Mouse (Mus musculus) hindbrain, embryonic 15.5 days (tissue): ENCODE results near the gene Gxylt2. TPM values are rescaled to one million over a fixed set of nuclear protein-coding genes. Genes with fewer than 3 reads are reported as not detected.
A peak's percentile ranks its signal among the peaks of the same experiment; 100 is the strongest.

Source experiments
- ATAC-seq: fragments of 200-750 bp; cut with Nextera tagmentation; 2 replicates; pipeline ENCODE4 v1.8.0; 2017; ENCODE audit warnings: low read depth, moderate number of reproducible peaks, moderate TSS enrichment; ENCODE audit not compliant: low FRiP score
- H3K27ac ChIP-seq: fragments of 300-500 bp; sonication (generic); replicated peaks from 2 replicates; pipeline ENCODE4 v1.5.1; 2015; ENCODE audit warnings: mild to moderate bottlenecking, inconsistent platforms
- H3K27me3 ChIP-seq: fragments of 300-500 bp; sonication (generic); 2 replicates; pipeline ENCODE4 v1.6.1; 2015; ENCODE audit warnings: control low read depth, inconsistent platforms
- H3K36me3 ChIP-seq: fragments of 300-500 bp; sonication (generic); 2 replicates; pipeline ENCODE4 v1.6.1; 2015; ENCODE audit warnings: control low read depth, inconsistent platforms
- H3K4me1 ChIP-seq: fragments of 300-500 bp; sonication (generic); replicated peaks from 2 replicates; pipeline ENCODE4 v1.6.1; 2015; ENCODE audit warnings: control low read depth, inconsistent platforms
- H3K4me2 ChIP-seq: fragments of 300-500 bp; sonication (generic); 2 replicates; pipeline ENCODE4 v1.6.1; 2015; ENCODE audit warnings: moderate library complexity, mild to moderate bottlenecking, inconsistent platforms
- H3K4me3 ChIP-seq: fragments of 300-500 bp; sonication (generic); 2 replicates; pipeline ENCODE4 v1.5.1; 2015; ENCODE audit warnings: mild to moderate bottlenecking, inconsistent platforms
- H3K9ac ChIP-seq: fragments of 300-500 bp; sonication (generic); 2 replicates; pipeline ENCODE4 v1.6.1; 2015; ENCODE audit warnings: inconsistent platforms
- H3K9me3 ChIP-seq: fragments of 300-500 bp; sonication (generic); 2 replicates; pipeline ENCODE4 v1.6.1; 2016; ENCODE audit warnings: control low read depth, inconsistent platforms
- WGBS: fragments of 180-500 bp; shearing (Covaris S2); methylation state at CpG from one replicate; pipeline ENCODE4 v1.1.7; 2015; 5-methylcytosine and 5-hydroxymethylcytosine counted together
- polyA plus RNA-seq: library from polyadenylated mRNA; unstranded; fragments of >200 nt; fragmentation: Nextera tagmentation; extraction: Ambion mirVana; gene quantifications from 2 replicates; pipeline ENCODE4 v1.2.1, GENCODE M21; 2015

Gene Gxylt2
- polyA plus RNA-seq, 1 experiment from 2014 or later = 2.1 TPM

GRCm38 (mm10) chr6:100716817-100717216, 12.3 kb downstream of the Gxylt2 start:
- no peak overlapping the region for H3K4me2 ChIP-seq
- 83% methylated on average over 8 of the region's 8 CpGs for WGBS

DNA sequence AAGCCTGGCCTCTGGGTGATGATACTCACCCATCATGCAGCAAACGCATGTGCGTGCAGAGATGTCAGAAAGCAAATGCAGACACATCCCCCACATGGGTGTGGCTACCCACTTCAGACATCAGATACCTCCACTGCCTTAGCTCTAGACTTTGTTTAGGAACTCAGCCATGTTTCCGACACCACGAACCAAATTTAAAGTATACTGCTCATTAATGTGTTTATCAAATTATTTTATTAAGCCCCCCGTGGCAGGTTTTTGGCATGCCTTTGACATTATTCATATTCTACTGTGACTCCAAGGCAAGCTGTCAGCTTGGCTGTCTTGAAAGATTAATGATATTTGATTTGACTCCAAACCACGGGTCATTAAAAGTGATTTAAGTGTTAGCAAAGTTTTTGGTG, 15.6 kb downstream of the Gxylt2 start:
- Histone ChIP-seq H3K9me3 (no peaks in the 10 kb centered on the region), H3K4me2 (no peak overlapping the region), H3K4me1 (peaks cover 4% of the 10 kb centered on the region), H3K9ac (no peak overlapping the region), H3K27me3 (no peaks in the 10 kb centered on the region; the same call in 1 of the 2 replicates), H3K4me3 (no peak overlapping the region), H3K27ac (no peak overlapping the region), H3K36me3 (no peaks in the 10 kb centered on the region)
- ATAC-seq = no peak
- WGBS = 76% methylated on average over 6 of the region's 6 CpGs

More at GRCm38 (mm10) chr6:100716817-100717216, 12.3 kb downstream of the Gxylt2 start:
- H3K27me3 ChIP-seq = no peaks in the 10 kb centered on the region; the same call in 1 of the 2 replicates
- no peak overlapping the region for H3K27ac ChIP-seq
- H3K9ac ChIP-seq = no peak overlapping the region
- no peak overlapping the region for H3K4me3 ChIP-seq
- H3K36me3 ChIP-seq = no peaks in the 10 kb centered on the region
- no peaks in the 10 kb centered on the region for H3K9me3 ChIP-seq
- ATAC-seq = no peak
- H3K4me1 ChIP-seq = peaks cover 4% of the 10 kb centered on the region

DNA sequence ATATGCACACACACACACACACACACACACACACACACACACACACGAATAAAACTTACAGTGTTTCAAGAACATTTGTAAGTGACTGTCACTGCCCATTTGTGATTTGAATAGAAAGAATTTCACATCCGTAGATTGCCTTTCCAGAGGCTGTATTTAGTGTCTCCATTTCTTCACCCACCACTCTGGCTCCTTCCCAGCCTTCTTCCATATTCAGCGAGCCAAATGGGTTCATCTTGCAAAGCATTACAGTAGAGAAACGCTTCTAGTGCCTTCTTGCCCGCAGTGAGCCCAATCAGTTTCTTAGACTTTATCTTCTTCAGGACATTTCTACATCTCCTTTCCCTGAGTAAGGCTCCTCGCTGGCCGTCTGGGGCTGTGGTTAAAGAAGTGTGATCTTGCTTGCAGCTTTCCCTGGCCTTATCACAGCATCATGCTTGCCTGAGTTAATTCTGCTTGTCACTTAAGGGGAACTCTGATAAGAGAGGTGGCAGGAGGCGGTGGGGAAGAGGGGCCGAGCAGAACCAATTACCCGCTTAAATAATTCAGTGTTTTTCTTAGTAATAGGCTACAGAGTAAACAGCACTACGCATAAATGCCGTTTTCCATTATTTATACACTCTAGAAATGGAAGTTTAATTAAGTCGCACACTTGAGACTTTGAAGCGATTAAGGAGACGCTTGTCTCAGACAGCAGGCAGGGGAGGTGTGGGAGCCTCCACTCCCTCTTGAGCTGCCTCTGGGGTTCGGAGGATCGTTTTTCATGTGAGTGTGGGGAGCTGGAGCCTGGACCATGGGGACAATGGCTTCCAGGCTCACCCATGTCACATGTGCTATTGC, 16.6 kb downstream of the Gxylt2 start:
- H3K36me3 ChIP-seq = no peaks in the 10 kb centered on the region
- H3K4me1 ChIP-seq = peaks cover 4% of the 10 kb centered on the region
- H3K27me3 ChIP-seq = no peaks in the 10 kb centered on the region; the same call in 1 of the 2 replicates
- H3K4me2 ChIP-seq = peak overlapping the region; percentile 22; the same call in 1 of the 2 replicates
- H3K9me3 ChIP-seq = no peaks in the 10 kb centered on the region
- H3K9ac ChIP-seq = no peak overlapping the region
- H3K27ac ChIP-seq = no peak overlapping the region
- WGBS = 50% methylated on average over 17 of the region's 17 CpGs
- peak; percentile 42; the same call in 1 of the 2 replicates for ATAC-seq
- no peak overlapping the region for H3K4me3 ChIP-seq

- Histone ChIP-seq H3K4me2 (0 out of 2 replicates have a peak overlapping the region, but pooled peaks have one; percentile 2), H3K4me1 (0 out of 2 replicates have a peak, but pooled peaks cover 8% of the 10 kb centered on the region), H3K27ac (no peak overlapping the region), H3K4me3 (no peak overlapping the region), H3K9ac (no peak overlapping the region), H3K36me3 (no peaks in the 10 kb centered on the region), H3K27me3 (no peaks in the 10 kb centered on the region), H3K9me3 (no peaks in the 10 kb centered on the region)
- ATAC-seq = no peak
- 66% methylated on average over 9 of the region's 9 CpGs for WGBS
Measured at GRCm38 (mm10) chr6:100731996-100732375, 27.5 kb downstream of the Gxylt2 start.

GRCm38 (mm10) chr6:100732376-100733021, 28.0 kb downstream of the Gxylt2 start:
- 55% methylated on average over 12 of the region's 12 CpGs for WGBS
- H3K4me2 ChIP-seq = 0 out of 2 replicates have a peak overlapping the region, but pooled peaks have one; percentile 2

DNA sequence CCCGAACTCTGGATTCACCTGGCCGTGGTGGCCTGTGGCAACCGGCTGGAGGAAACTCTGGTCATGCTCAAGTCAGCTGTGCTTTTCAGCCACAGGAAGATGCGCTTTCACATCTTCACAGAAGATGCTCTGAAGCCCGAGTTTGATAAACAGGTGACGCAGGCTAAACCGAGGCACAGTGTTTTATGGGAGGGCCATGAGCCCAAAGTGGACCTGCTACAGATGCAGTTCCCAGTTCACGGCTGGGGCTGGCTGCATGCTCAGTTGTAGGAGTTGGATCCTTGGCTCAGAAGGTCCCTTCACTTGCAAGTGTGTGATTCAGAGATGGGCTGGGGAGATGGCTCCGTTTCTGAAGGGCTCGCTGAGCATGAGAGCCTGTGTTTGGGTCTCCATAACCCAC, 28.7 kb downstream of the Gxylt2 start:
- no peak for ATAC-seq
- 93% methylated on average over 10 of the region's 10 CpGs for WGBS
- Histone ChIP-seq H3K27me3 (no peaks in the 10 kb centered on the region), H3K9ac (no peak overlapping the region), H3K4me2 (no peak overlapping the region), H3K4me1 (0 out of 2 replicates have a peak, but pooled peaks cover 8% of the 10 kb centered on the region), H3K9me3 (no peaks in the 10 kb centered on the region), H3K27ac (no peak overlapping the region), H3K36me3 (no peaks in the 10 kb centered on the region), H3K4me3 (no peak overlapping the region)

More at GRCm38 (mm10) chr6:100732376-100733021, 28.0 kb downstream of the Gxylt2 start:
- ATAC-seq = peak; percentile 19; the same call in 1 of the 2 replicates
- H3K4me1 ChIP-seq = 0 out of 2 replicates have a peak, but pooled peaks cover 8% of the 10 kb centered on the region
- H3K36me3 ChIP-seq = no peaks in the 10 kb centered on the region
- H3K9me3 ChIP-seq = no peaks in the 10 kb centered on the region
- H3K9ac ChIP-seq = no peak overlapping the region
- no peak overlapping the region for H3K27ac ChIP-seq
- H3K4me3 ChIP-seq = no peak overlapping the region
- H3K27me3 ChIP-seq = no peaks in the 10 kb centered on the region

DNA sequence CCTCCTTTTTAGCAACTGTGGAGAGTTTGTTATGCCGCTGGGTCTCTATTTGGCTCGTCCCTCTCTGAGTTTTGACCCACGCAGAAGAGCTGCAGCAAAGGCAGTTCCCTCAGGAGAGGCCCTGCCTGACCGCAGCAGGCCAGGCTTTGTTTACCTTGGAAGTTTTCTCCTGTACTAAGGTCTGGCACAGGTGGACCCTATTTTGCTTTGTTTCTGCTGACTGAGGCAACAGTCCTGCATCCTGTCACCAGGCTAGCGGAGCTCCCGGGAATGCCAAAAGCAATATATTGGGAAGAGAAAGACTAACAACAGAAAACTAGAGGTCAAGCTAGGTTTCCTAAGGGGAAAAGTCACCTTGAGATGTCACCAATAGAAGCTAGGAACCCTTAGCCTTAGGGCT, 29.8 kb downstream of the Gxylt2 start:
- H3K9me3 ChIP-seq = no peaks in the 10 kb centered on the region
- H3K36me3 ChIP-seq = no peaks in the 10 kb centered on the region
- 0 out of 2 replicates have a peak, but pooled peaks cover 8% of the 10 kb centered on the region for H3K4me1 ChIP-seq
- 88% methylated on average over 6 of the region's 6 CpGs for WGBS
- no peaks in the 10 kb centered on the region for H3K27me3 ChIP-seq
- H3K4me2 ChIP-seq = no peak overlapping the region
- no peak overlapping the region for H3K9ac ChIP-seq
- ATAC-seq = no peak
- no peak overlapping the region for H3K27ac ChIP-seq
- no peak overlapping the region for H3K4me3 ChIP-seq

DNA sequence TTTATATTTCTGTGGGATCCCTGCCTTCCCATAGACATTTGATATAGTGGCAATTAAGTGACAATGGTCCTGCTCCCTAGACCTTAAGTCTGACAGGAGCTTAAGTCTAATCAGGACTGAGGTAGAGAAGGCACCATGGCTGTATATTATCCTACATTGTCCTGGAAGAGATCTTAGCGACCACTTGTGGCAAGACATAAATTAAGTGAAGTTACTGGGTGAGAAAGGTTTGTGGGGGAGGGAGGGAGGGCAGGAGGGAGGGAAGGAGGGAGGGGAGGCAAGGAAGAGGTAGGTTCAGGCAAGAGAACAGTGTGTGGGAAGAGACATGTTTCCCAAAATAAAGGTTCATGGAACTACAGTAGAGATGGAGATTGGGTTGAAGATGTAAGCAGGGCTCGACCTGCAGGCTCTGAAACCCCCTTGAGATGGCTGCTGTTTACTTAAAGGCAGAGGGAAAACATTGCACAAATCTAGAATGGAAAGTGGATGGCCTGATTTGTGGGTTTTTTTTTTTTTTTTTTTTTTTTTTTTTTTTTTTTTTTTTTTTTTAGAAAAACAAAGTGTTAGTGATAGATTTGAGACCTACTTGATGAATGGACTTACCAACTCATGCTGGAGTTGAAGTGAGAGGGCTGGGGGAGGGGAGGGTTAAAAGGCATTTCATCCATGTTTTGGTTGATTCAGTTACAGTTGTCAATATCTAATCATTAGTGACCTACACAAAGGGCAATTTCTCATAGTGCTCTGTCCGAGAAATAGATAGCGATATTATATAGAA, 54.1 kb downstream of the Gxylt2 start:
- ATAC-seq = no peak
- Histone ChIP-seq H3K9me3 (no peaks in the 10 kb centered on the region), H3K36me3 (no peaks in the 10 kb centered on the region), H3K27ac (no peak overlapping the region), H3K27me3 (no peaks in the 10 kb centered on the region), H3K4me3 (no peak overlapping the region), H3K4me2 (no peak overlapping the region), H3K9ac (no peak overlapping the region), H3K4me1 (no peaks in the 10 kb centered on the region)
- 79% methylated on average over 4 of the region's 4 CpGs for WGBS

DNA sequence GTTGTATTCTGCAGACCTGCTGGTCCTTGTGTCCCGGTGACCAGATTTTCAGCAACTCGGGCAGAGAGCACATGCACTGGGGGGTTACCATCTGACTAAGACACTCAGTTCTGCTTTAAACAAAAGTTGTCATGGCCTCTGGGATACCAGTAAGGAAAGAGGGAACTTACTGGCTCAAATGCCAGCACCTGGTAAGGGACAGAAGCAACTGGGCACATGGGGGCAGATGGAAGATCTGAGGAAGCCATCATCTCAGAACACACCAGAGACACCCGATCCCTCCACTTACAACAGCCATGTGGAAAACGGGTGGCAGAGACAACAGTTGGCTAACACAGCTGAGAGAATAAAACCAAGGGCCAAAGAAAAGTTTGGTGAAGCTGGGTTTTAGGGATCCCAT, 63.2 kb downstream of the Gxylt2 start:
- no peak for ATAC-seq
- no peaks in the 10 kb centered on the region for H3K9me3 ChIP-seq
- 90% methylated on average over 4 of the region's 4 CpGs for WGBS

DNA sequence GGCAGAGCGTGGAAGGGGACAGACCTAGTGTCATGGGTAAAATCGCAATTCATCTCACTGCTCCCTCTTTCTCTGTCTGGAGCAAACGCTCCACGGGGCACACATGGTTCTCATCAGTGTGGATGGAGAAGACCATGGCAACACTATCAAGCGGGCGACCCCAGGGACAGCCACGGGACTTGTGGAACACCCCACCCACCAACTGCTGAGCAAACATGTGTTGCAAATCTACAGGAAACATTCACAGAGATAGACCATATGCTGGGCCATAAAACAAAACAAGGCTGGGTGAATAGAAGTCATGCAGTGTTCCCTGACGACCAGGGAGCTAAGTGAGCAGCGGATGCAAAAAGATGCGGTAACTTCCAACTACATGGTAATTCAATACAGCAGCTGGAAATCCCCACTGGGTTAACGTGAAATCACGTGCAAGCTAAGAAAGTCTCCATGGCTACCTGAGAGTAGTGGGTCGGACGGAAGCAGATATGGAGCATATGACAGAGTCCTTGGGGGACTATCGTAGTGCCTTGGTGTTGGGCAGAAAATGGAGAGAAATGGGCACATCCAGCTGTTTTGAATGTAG, 71.5 kb downstream of the Gxylt2 start:
- 64% methylated on average over 15 of the region's 15 CpGs for WGBS
- Histone ChIP-seq H3K4me3 (no peak overlapping the region), H3K36me3 (no peaks in the 10 kb centered on the region), H3K27ac (no peak overlapping the region), H3K9ac (no peak overlapping the region), H3K4me2 (no peak overlapping the region), H3K4me1 (no peaks in the 10 kb centered on the region), H3K27me3 (no peaks in the 10 kb centered on the region), H3K9me3 (no peaks in the 10 kb centered on the region)
- no peak for ATAC-seq

More for the DNA sequence above, 63.2 kb downstream of the Gxylt2 start:
- Histone ChIP-seq H3K4me2 (no peak overlapping the region), H3K36me3 (no peaks in the 10 kb centered on the region), H3K27ac (no peak overlapping the region), H3K9ac (no peak overlapping the region), H3K27me3 (no peaks in the 10 kb centered on the region), H3K4me1 (no peaks in the 10 kb centered on the region), H3K4me3 (no peak overlapping the region)

DNA sequence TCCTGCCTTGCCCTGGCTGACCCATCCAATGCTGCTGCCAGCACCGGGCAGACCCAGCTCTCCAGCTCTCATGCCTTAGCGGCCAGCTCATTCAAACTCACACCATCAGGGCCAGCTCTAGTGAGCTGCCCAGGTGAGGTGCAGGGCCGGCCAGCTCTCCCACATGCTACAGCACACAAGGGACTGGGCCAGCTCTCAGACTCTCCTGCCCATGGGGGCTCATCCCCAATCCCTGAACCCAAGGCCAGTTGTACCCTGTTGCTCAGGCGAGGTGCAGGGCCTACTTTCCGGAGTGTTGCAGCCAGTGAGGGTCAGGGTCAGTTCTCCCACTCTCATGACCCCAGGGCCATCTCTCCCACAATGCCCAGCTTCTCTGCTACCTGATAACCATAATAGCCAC, 74.1 kb downstream of the Gxylt2 start:
- no peaks in the 10 kb centered on the region for H3K36me3 ChIP-seq
- no peaks in the 10 kb centered on the region for H3K27me3 ChIP-seq
- no peak overlapping the region for H3K4me3 ChIP-seq
- no peak for ATAC-seq
- no peaks in the 10 kb centered on the region for H3K9me3 ChIP-seq
- no peak overlapping the region for H3K27ac ChIP-seq
- WGBS = 89% methylated on average over 5 of the region's 5 CpGs
- H3K9ac ChIP-seq = no peak overlapping the region
- H3K4me1 ChIP-seq = no peaks in the 10 kb centered on the region
- no peak overlapping the region for H3K4me2 ChIP-seq
